Mouse (Mus musculus) forebrain, embryonic 11.5 days (tissue): ENCODE measurements around the gene Plod1. TPM values are rescaled to one million over a fixed set of nuclear protein-coding genes. Genes with fewer than 3 reads are reported as not detected.

Experiments used
- ATAC-seq: fragments of 200-750 bp; cut with Nextera tagmentation; replicated peaks from 2 replicates; pipeline ENCODE4 v1.8.0; 2017; ENCODE audit warnings: moderate TSS enrichment; ENCODE audit not compliant: low FRiP score
- DNase-seq: peaks from one replicate; pipeline ENCODE4 v3.0.0-alpha.2; 2017; ENCODE audit warnings: low spot score
- H3K27ac ChIP-seq: fragments of 300-500 bp; sonication (generic); 2 replicates; pipeline ENCODE4 v1.5.1; 2014; ENCODE audit warnings: low read depth, low read length
- H3K27me3 ChIP-seq: fragments of 300-500 bp; sonication (generic); 2 replicates; pipeline ENCODE4 v1.6.1; 2014; ENCODE audit warnings: mild to moderate bottlenecking, low read length, mixed read lengths; ENCODE audit not compliant: control insufficient read depth, insufficient read depth
- H3K36me3 ChIP-seq: fragments of 300-500 bp; sonication (generic); 2 replicates; pipeline ENCODE4 v1.6.1; 2014; ENCODE audit warnings: mild to moderate bottlenecking, low read length, moderate library complexity, mixed read lengths; ENCODE audit not compliant: control insufficient read depth, insufficient read depth
- H3K4me1 ChIP-seq: fragments of 300-500 bp; sonication (generic); replicated peaks from 2 replicates; pipeline ENCODE4 v1.6.1; 2014; ENCODE audit warnings: low read length, mixed read lengths; ENCODE audit not compliant: control insufficient read depth, insufficient read depth
- H3K4me2 ChIP-seq: fragments of 300-500 bp; sonication (generic); 2 replicates; pipeline ENCODE4 v1.6.1; 2014; ENCODE audit warnings: low read depth, mild to moderate bottlenecking, low read length, moderate library complexity, mixed read lengths; ENCODE audit not compliant: severe bottlenecking
- H3K4me3 ChIP-seq: fragments of 300-500 bp; sonication (generic); 2 replicates; pipeline ENCODE4 v1.5.1; 2014; ENCODE audit warnings: low read depth, low read length
- H3K9ac ChIP-seq: fragments of 300-500 bp; sonication (generic); 2 replicates; pipeline ENCODE4 v1.6.1; 2014; ENCODE audit warnings: low read length
- H3K9me3 ChIP-seq: fragments of 300-500 bp; sonication (generic); 2 replicates; pipeline ENCODE4 v1.6.1; 2016; ENCODE audit warnings: low read length, mixed read lengths; ENCODE audit not compliant: control insufficient read depth
- whole genome bisulfite sequencing: fragments of 180-500 bp; shearing (Covaris S2); extraction: QIAGEN DNeasy Blood & Tissue Kit; methylation state at CpG from one replicate; pipeline ENCODE4 v1.1.7; 2014; 5-methylcytosine and 5-hydroxymethylcytosine counted together
- polyA plus RNA-seq: library from polyadenylated mRNA; unstranded; fragments of >200 nt; fragmentation: Nextera tagmentation; extraction: Ambion mirVana; gene quantifications from 2 replicates; pipeline ENCODE4 v1.2.1, GENCODE M21; 2014

Plod1 gene
- polyA plus RNA-seq, 1 experiment from 2014 or later: 21.6 TPM

GRCm38 (mm10) chr4:147934134-147934533, 2.4 kb downstream of the Plod1 start:
- Histone ChIP-seq H3K4me3 (no peak overlapping the region), H3K9me3 (no peaks in the 10 kb centered on the region), H3K4me1 (no peaks in the 10 kb centered on the region; the same call in 1 of the 2 replicates), H3K27ac (no peak overlapping the region), H3K36me3 (no peaks in the 10 kb centered on the region), H3K9ac (no peak overlapping the region), H3K27me3 (no peaks in the 10 kb centered on the region), H3K4me2 (no peak overlapping the region)
- ATAC-seq (no peak), DNase-seq (no peak)
- 67% methylated on average over 3 of the region's 3 CpGs for WGBS

GRCm38 (mm10) chr4:147930946-147931345, 5.6 kb downstream of the Plod1 start:
- WGBS: 96% methylated on average over 14 of the region's 14 CpGs
- no peak overlapping the region for H3K4me2 ChIP-seq
- no peaks in the 10 kb centered on the region for H3K27me3 ChIP-seq
- H3K27ac ChIP-seq: no peak overlapping the region
- H3K36me3 ChIP-seq: no peaks in the 10 kb centered on the region
- no peak overlapping the region for H3K9ac ChIP-seq
- no peak overlapping the region for H3K4me3 ChIP-seq
- H3K4me1 ChIP-seq: peaks cover 3% of the 10 kb centered on the region; the same call in 1 of the 2 replicates
- DNase-seq: no peak
- ATAC-seq: no peak
- H3K9me3 ChIP-seq: no peaks in the 10 kb centered on the region

GRCm38 (mm10) chr4:147928540-147928939, 8.0 kb downstream of the Plod1 start:
- ATAC-seq (no peak), DNase-seq (no peak)
- Histone ChIP-seq H3K4me2 (no peak overlapping the region), H3K27ac (no peak overlapping the region), H3K36me3 (no peaks in the 10 kb centered on the region), H3K4me1 (peaks cover 3% of the 10 kb centered on the region; the same call in 1 of the 2 replicates), H3K27me3 (no peaks in the 10 kb centered on the region), H3K9me3 (no peaks in the 10 kb centered on the region), H3K9ac (no peak overlapping the region), H3K4me3 (no peak overlapping the region)
- 66% methylated on average over 7 of the region's 7 CpGs for WGBS

- no peaks in the 10 kb centered on the region for H3K9me3 ChIP-seq
- H3K4me1 ChIP-seq: peaks cover 3% of the 10 kb centered on the region; the same call in 1 of the 2 replicates
- no peak for DNase-seq
- H3K9ac ChIP-seq: no peak overlapping the region
- no peaks in the 10 kb centered on the region for H3K36me3 ChIP-seq
- no peak overlapping the region for H3K27ac ChIP-seq
- no peak overlapping the region for H3K4me2 ChIP-seq
- 0 out of 2 replicates have a peak, but pooled peaks have one; percentile 9 for ATAC-seq
- no peaks in the 10 kb centered on the region for H3K27me3 ChIP-seq
- WGBS: 9% methylated on average over 9 of the region's 9 CpGs
- H3K4me3 ChIP-seq: no peak overlapping the region
Measured at GRCm38 (mm10) chr4:147928136-147928535, 8.4 kb downstream of the Plod1 start.

GRCm38 (mm10) chr4:147927705-147928104, 8.9 kb downstream of the Plod1 start:
- Histone ChIP-seq H3K4me3 (no peak overlapping the region), H3K36me3 (no peaks in the 10 kb centered on the region), H3K9ac (no peak overlapping the region), H3K27me3 (no peaks in the 10 kb centered on the region), H3K9me3 (no peaks in the 10 kb centered on the region), H3K27ac (no peak overlapping the region), H3K4me2 (no peak overlapping the region), H3K4me1 (peaks cover 3% of the 10 kb centered on the region; the same call in 1 of the 2 replicates)
- DNase-seq (no peak), ATAC-seq (0 out of 2 replicates have a peak, but pooled peaks have one; percentile 39)
- 47% methylated on average over 8 of the region's 8 CpGs for WGBS

- Histone ChIP-seq H3K36me3 (no peaks in the 10 kb centered on the region), H3K27ac (no peak overlapping the region), H3K4me1 (peaks cover 2% of the 10 kb centered on the region; the same call in 1 of the 2 replicates), H3K9me3 (no peaks in the 10 kb centered on the region), H3K9ac (no peak overlapping the region), H3K4me2 (no peak overlapping the region), H3K27me3 (no peaks in the 10 kb centered on the region), H3K4me3 (no peak overlapping the region)
- DNase-seq (no peak), ATAC-seq (no peak)
- WGBS: 82% methylated on average over 11 of the region's 11 CpGs
Measured at GRCm38 (mm10) chr4:147922341-147922740, 14.2 kb downstream of the Plod1 start.

GRCm38 (mm10) chr4:147920973-147921372, 15.6 kb downstream of the Plod1 start:
- no peak overlapping the region for H3K9ac ChIP-seq
- no peak overlapping the region for H3K27ac ChIP-seq
- ATAC-seq (peak; percentile 35; the same call in 1 of the 2 replicates), DNase-seq (no peak)
- H3K36me3 ChIP-seq: no peaks in the 10 kb centered on the region
- H3K9me3 ChIP-seq: no peaks in the 10 kb centered on the region
- no peak overlapping the region for H3K4me2 ChIP-seq
- H3K4me3 ChIP-seq: no peak overlapping the region
- 29% methylated on average over 10 of the region's 10 CpGs for WGBS
- H3K4me1 ChIP-seq: peaks cover 2% of the 10 kb centered on the region; the same call in 1 of the 2 replicates
- no peaks in the 10 kb centered on the region for H3K27me3 ChIP-seq

- Histone ChIP-seq H3K27ac (no peak overlapping the region), H3K36me3 (no peaks in the 10 kb centered on the region), H3K27me3 (no peaks in the 10 kb centered on the region), H3K4me3 (no peak overlapping the region), H3K4me1 (peaks cover 2% of the 10 kb centered on the region; the same call in 1 of the 2 replicates), H3K9ac (no peak overlapping the region), H3K9me3 (no peaks in the 10 kb centered on the region), H3K4me2 (no peak overlapping the region)
- ATAC-seq (peak; percentile 42), DNase-seq (peak; percentile 60)
- WGBS: 58% methylated on average over 7 of the region's 7 CpGs
Measured at GRCm38 (mm10) chr4:147918459-147919121, 18.0 kb downstream of the Plod1 start.

GRCm38 (mm10) chr4:147909486-147909885, 27.1 kb downstream of the Plod1 start:
- 86% methylated on average over 5 of the region's 5 CpGs for WGBS
- Histone ChIP-seq H3K9me3 (no peaks in the 10 kb centered on the region), H3K4me2 (no peak overlapping the region), H3K27ac (no peak overlapping the region), H3K27me3 (no peaks in the 10 kb centered on the region), H3K4me1 (no peaks in the 10 kb centered on the region; the same call in 1 of the 2 replicates), H3K9ac (no peak overlapping the region), H3K36me3 (no peaks in the 10 kb centered on the region), H3K4me3 (no peak overlapping the region)
- DNase-seq (no peak), ATAC-seq (no peak)
